Mouse (Mus musculus) heart, embryonic 11.5 days (tissue): ENCODE results near the gene Fbll1. TPM values are rescaled to one million over a fixed set of nuclear protein-coding genes. Genes with fewer than 3 reads are reported as not detected.
"Not testable (repeated sequence)": the region's sequence is repeated elsewhere in the genome, so short reads cannot be mapped to it uniquely, and the experiment has no call there.

ENCODE experiments used
- ATAC-seq: fragments of 200-750 bp; cut with Nextera tagmentation; replicated peaks from 2 replicates; pipeline ENCODE4 v1.8.0; 2017; ENCODE audit warnings: moderate library complexity; ENCODE audit not compliant: insufficient number of reproducible peaks, low FRiP score, low TSS enrichment
- H3K27ac ChIP-seq: fragments of 300-500 bp; sonication (generic); 2 replicates; pipeline ENCODE4 v1.5.1; 2014; ENCODE audit warnings: mild to moderate bottlenecking, low read depth, low read length
- H3K27me3 ChIP-seq: fragments of 300-500 bp; sonication (generic); 2 replicates; pipeline ENCODE4 v1.6.1; 2014; ENCODE audit warnings: mild to moderate bottlenecking, low read length, mixed read lengths; ENCODE audit not compliant: control insufficient read depth, insufficient read depth
- H3K36me3 ChIP-seq: fragments of 300-500 bp; sonication (generic); 2 replicates; pipeline ENCODE4 v1.6.1; 2014; ENCODE audit warnings: mild to moderate bottlenecking, low read length, moderate library complexity, mixed read lengths; ENCODE audit not compliant: control insufficient read depth, insufficient read depth
- H3K4me1 ChIP-seq: fragments of 300-500 bp; sonication (generic); 2 replicates; pipeline ENCODE4 v1.6.1; 2014; ENCODE audit warnings: low read length; ENCODE audit not compliant: control insufficient read depth, insufficient read depth
- H3K4me2 ChIP-seq: fragments of 300-500 bp; sonication (generic); 2 replicates; pipeline ENCODE4 v1.6.1; 2014; ENCODE audit warnings: mild to moderate bottlenecking, moderate library complexity
- H3K4me3 ChIP-seq: fragments of 300-500 bp; sonication (generic); 2 replicates; pipeline ENCODE4 v1.5.1; 2014; ENCODE audit warnings: low read depth, low read length
- H3K9ac ChIP-seq: fragments of 300-500 bp; sonication (generic); 2 replicates; pipeline ENCODE4 v1.6.1; 2014; ENCODE audit warnings: mild to moderate bottlenecking, low read depth, low read length, moderate library complexity
- H3K9me3 ChIP-seq: fragments of 300-500 bp; sonication (generic); replicated peaks from 2 replicates; pipeline ENCODE4 v1.6.1; 2016; ENCODE audit warnings: low read length; ENCODE audit not compliant: control insufficient read depth
- WGBS: fragments of 180-500 bp; shearing (Covaris S2); extraction: QIAGEN DNeasy Blood & Tissue Kit; methylation state at CpG from one replicate; pipeline ENCODE4 v1.1.7; 2014; ENCODE audit not compliant: insufficient replicate concordance; 5-methylcytosine and 5-hydroxymethylcytosine counted together
- polyA plus RNA-seq: library from polyadenylated mRNA; unstranded; fragments of >200 nt; fragmentation: Nextera tagmentation; extraction: Ambion mirVana; gene quantifications from 2 replicates; pipeline ENCODE4 v1.2.1, GENCODE M21; 2014

Fbll1 gene
- polyA plus RNA-seq, 1 experiment from 2014 or later: not detected

DNA sequence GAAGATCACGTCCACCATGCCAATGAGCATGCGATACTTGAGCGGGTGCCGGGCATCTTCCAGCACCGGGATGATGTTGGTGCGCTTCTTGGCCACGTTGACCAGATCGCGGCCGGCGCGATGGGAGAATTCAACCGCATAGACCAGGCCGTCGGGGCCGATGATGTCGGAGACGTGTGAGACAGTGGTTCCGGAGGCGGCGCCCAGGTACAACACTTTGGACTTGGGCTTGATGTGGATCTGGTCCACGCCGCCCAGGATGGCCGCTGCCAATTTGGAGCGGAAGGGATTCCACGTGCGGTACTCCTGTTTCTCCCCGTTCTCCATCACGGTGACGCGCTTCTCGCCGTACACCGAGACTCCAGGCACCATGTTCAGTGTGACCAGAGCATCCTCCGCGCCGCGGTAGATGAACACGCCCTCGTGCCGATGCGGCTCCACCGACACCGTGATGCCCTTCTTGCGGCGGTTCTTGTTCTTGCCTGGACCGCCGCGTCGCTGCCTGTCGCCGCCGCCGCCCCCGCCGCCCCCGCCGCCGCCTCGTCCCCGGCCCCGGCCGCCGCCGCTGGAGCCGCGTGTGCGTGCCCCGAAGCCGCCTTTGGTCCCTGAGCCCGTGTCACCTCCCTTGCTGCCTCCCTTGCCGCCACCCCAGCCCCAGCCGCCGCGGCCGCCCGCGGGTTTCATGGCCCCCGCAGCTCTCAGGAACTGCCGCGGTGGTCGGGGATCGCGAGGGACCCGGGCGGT, 761 bp downstream of the Fbll1 start:
- H3K4me2 ChIP-seq: peak overlapping the region; percentile 65
- WGBS: 3% methylated on average over 79 of the region's 86 CpGs
- peak overlapping the region; percentile 39 for H3K4me3 ChIP-seq
- H3K27me3 ChIP-seq: peaks cover 50% of the 10 kb centered on the region
- peaks cover 8% of the 10 kb centered on the region; the same call in 1 of the 2 replicates for H3K4me1 ChIP-seq
- no peak overlapping the region for H3K9ac ChIP-seq
- H3K36me3 ChIP-seq: no peaks in the 10 kb centered on the region
- H3K9me3 ChIP-seq: no peaks in the 10 kb centered on the region
- no peak overlapping the region for H3K27ac ChIP-seq
- ATAC-seq: no peak

DNA sequence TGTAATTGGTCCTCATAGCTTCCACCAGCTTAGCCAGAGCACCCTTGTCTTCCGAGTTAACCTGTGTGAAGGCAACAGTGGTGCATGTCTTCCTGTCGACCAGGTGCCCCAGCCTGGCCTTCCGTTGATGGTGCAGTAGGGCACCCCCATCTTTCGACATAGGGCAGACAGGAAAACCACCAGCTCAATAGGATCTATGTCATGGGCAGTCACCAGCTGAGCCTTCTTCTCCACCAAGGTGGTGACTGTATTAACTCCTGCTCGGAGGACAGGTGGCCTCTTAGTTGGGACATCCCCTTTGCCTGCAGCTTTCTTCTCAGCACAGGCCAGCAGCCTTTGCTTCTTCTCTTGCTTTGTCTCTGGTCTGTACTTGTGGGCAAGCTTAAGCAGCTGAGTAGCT, 5.9 kb downstream of the Fbll1 start:
- 78% methylated on average over 5 of the region's 5 CpGs for WGBS
- not testable (repeated sequence) for H3K9me3 ChIP-seq, H3K36me3 ChIP-seq, H3K27ac ChIP-seq, H3K9ac ChIP-seq, H3K4me3 ChIP-seq, H3K4me1 ChIP-seq, H3K4me2 ChIP-seq, ATAC-seq
- H3K27me3 ChIP-seq: peaks cover 30% of the 10 kb centered on the region

DNA sequence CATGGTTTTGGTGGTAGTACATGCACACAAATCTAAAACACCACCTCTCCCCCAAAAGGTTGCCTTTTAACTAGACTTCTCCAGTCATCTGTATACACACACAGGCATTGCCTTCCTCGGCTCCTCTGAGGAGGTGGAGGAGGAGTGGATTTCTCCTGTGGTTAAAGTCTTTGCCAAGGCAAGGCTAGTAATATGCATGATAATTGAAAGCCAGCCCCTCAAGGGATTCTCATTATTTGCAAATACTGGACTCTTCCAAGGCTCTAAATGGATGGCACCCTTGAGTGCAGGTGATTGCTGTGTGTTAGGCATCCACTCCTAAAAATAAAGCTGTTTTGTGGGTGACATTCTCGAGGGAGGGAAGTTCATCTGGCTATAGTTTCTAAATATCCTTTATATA, 10.2 kb downstream of the Fbll1 start:
- Histone ChIP-seq H3K4me2 (no peak overlapping the region), H3K36me3 (peaks cover 15% of the 10 kb centered on the region), H3K4me3 (no peak overlapping the region), H3K27me3 (no peaks in the 10 kb centered on the region), H3K4me1 (no peaks in the 10 kb centered on the region), H3K9me3 (no peaks in the 10 kb centered on the region), H3K27ac (no peak overlapping the region), H3K9ac (no peak overlapping the region)
- ATAC-seq: no peak
- WGBS: 94% methylated on average over 2 of the region's 2 CpGs

DNA sequence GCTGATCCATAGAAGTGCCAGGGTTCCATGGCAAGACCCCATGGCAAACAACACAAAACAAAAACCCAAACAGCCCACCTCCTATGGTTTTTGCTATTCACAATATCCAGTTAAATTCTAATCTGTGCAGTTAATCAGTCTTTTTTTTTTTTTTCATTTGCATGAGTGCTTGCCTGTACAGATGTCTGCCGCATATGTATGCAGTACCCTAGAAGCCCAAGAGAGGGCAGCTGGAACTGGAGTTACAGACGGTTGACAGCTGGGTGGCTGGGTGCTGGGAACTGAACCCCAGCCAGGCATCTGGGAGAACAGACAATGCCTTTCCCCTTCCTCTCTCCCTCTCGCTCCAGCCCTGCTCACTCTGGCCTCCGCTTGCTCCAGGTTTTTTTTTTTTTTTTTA, 14.1 kb downstream of the Fbll1 start:
- no peak overlapping the region for H3K4me2 ChIP-seq
- H3K4me1 ChIP-seq: no peaks in the 10 kb centered on the region
- no peak for ATAC-seq
- no peaks in the 10 kb centered on the region for H3K27me3 ChIP-seq
- H3K9me3 ChIP-seq: no peaks in the 10 kb centered on the region
- no peak overlapping the region for H3K4me3 ChIP-seq
- H3K36me3 ChIP-seq: peaks cover 29% of the 10 kb centered on the region
- H3K27ac ChIP-seq: no peak overlapping the region
- no peak overlapping the region for H3K9ac ChIP-seq
- 95% methylated on average over 4 of the region's 4 CpGs for WGBS

DNA sequence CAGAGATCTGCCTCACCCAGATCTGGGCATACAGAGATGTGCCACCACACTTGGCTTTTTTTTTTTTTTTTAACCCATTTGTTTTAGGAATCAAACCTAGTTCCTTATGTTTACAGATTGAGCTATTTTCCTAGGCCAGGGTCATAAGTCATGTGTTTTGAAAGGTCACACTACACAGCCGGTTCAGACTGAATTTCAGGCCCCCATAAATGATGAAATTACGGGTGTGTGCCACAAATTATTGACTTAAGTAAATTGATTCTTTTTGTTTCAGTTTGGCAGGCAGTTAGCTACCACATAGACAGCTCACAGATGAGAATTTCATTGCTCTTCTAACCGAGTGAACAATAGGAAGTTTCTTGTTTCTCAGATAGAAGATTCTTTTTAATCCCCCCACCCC, 14.7 kb downstream of the Fbll1 start:
- 93% methylated on average over 3 of the region's 3 CpGs for WGBS
- H3K4me2 ChIP-seq: no peak overlapping the region
- H3K4me1 ChIP-seq: no peaks in the 10 kb centered on the region
- no peak overlapping the region for H3K27ac ChIP-seq
- no peaks in the 10 kb centered on the region for H3K9me3 ChIP-seq
- H3K4me3 ChIP-seq: no peak overlapping the region
- no peak overlapping the region for H3K9ac ChIP-seq
- no peaks in the 10 kb centered on the region for H3K27me3 ChIP-seq
- H3K36me3 ChIP-seq: peaks cover 33% of the 10 kb centered on the region
- ATAC-seq: no peak

DNA sequence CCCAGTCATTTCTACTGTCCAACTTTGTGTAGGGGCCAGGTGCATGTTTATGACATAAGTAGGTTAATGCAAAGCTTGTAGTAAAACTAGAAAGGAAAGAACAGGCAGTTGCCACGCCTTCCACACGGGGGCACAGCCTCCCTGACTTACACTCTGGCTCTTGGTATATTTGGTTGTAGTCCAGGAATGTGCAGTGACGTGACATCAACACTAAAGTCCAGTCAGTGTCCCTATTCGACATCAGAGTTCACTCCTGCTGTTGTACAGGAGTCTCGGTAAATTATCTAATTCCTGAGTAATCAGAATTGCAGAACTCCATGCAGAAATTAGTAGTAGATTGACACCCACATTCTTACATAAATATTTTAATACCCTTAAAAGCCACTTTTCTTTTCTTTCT, 15.6 kb downstream of the Fbll1 start:
- H3K27me3 ChIP-seq: no peaks in the 10 kb centered on the region
- 93% methylated on average over 5 of the region's 5 CpGs for WGBS
- H3K9ac ChIP-seq: no peak overlapping the region
- no peak overlapping the region for H3K4me3 ChIP-seq
- no peak overlapping the region for H3K27ac ChIP-seq
- peaks cover 37% of the 10 kb centered on the region for H3K36me3 ChIP-seq
- no peaks in the 10 kb centered on the region for H3K4me1 ChIP-seq
- ATAC-seq: no peak
- H3K9me3 ChIP-seq: no peaks in the 10 kb centered on the region
- no peak overlapping the region for H3K4me2 ChIP-seq

DNA sequence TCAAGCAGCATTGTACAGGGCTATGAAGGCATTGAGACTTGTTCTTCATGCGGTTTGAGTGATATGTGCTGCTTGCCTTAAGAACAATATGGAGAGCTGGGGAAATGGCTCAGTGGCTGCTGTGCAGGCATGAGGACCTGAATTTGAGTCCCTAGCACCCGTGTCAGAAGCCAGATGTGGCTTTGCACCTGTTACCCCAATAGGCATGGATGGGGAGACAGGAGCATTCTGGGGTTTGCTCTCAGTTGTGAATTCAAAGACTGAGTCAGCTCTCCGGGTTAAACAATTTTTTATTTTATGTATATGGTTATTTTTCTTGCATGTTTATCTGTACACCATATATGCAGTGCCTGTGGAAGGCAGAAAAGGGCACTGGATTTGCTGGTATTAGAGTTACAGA, 16.2 kb downstream of the Fbll1 start:
- Histone ChIP-seq H3K4me1 (no peaks in the 10 kb centered on the region), H3K4me2 (no peak overlapping the region), H3K9me3 (no peaks in the 10 kb centered on the region), H3K36me3 (peaks cover 40% of the 10 kb centered on the region), H3K27me3 (no peaks in the 10 kb centered on the region), H3K4me3 (no peak overlapping the region), H3K27ac (no peak overlapping the region), H3K9ac (no peak overlapping the region)
- over 99% methylated on average over 3 of the region's 3 CpGs for WGBS
- ATAC-seq: no peak

DNA sequence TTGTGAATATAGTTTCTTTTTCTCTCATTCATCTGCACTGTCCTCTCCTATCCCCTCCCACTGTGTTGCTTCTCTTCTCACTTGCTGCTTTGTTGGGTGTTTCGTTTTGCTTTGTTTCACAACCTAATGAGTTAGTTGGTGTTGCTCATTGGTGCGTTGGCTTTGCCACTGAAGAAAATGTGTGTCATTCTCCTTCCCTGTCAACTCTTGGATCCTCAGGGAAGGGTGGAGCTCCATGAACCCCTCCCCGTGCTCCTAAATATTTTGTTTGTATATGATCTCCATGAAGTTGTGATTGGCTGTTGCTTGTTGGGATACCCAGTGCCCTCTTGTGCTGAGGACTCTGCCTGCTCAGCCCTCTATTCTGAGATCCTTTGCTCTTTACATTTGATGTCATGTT, 18.3 kb downstream of the Fbll1 start:
- H3K4me1 ChIP-seq: no peaks in the 10 kb centered on the region
- no peak overlapping the region for H3K27ac ChIP-seq
- no peak overlapping the region for H3K4me2 ChIP-seq
- WGBS: 90% methylated on average over 3 of the region's 3 CpGs
- no peak for ATAC-seq
- peaks cover 45% of the 10 kb centered on the region for H3K36me3 ChIP-seq
- no peak overlapping the region for H3K4me3 ChIP-seq
- no peak overlapping the region for H3K9ac ChIP-seq
- H3K9me3 ChIP-seq: no peaks in the 10 kb centered on the region
- H3K27me3 ChIP-seq: no peaks in the 10 kb centered on the region

DNA sequence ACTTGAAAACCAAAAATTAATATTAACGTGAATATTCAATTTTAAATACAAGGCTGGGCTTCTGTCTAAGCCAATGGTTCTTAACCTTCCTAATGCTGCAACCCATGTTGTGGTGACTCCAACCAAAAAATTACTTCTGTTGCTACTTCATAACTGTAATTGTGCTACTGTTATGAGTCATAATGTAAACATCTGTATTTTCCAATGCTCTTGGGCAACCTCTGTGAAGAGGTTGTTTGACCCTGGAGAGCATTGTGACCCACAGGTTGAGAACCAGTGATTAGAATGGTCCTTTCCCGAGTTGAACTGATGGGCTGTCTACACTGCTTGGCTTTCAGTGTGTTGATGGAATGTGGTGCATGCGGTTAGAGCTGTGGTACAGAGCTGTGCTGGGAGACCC, 22.2 kb downstream of the Fbll1 start:
- H3K36me3 ChIP-seq: peaks cover 18% of the 10 kb centered on the region
- 91% methylated on average over 3 of the region's 3 CpGs for WGBS
- ATAC-seq: no peak

More for the DNA sequence above, 22.2 kb downstream of the Fbll1 start:
- no peak overlapping the region for H3K4me3 ChIP-seq
- H3K27me3 ChIP-seq: no peaks in the 10 kb centered on the region
- no peak overlapping the region for H3K9ac ChIP-seq
- no peaks in the 10 kb centered on the region for H3K9me3 ChIP-seq
- H3K27ac ChIP-seq: no peak overlapping the region
- H3K4me1 ChIP-seq: no peaks in the 10 kb centered on the region; the same call in 1 of the 2 replicates
- H3K4me2 ChIP-seq: no peak overlapping the region
